Mouse (Mus musculus) megakaryocyte, embryonic 14.5 days (primary cell): ENCODE data around the gene Hsd17b1. TPM values are rescaled to one million over a fixed set of nuclear protein-coding genes. Genes with fewer than 3 reads are reported as not detected.

Experiments
- H3K27me3 ChIP-seq: replicated peaks from 2 replicates; pipeline ENCODE3; 2012; ENCODE audit warnings: inconsistent platforms
- H3K36me3 ChIP-seq: replicated peaks from 2 replicates; pipeline ENCODE3; 2012; ENCODE audit warnings: low read length, inconsistent platforms, mixed read lengths
- H3K4me1 ChIP-seq: 2 replicates; pipeline ENCODE4 v1.6.1; 2012; ENCODE audit warnings: inconsistent platforms
- H3K4me3 ChIP-seq: replicated peaks from 2 replicates; pipeline ENCODE3; 2012; ENCODE audit warnings: moderate library complexity, mild to moderate bottlenecking, inconsistent platforms
- H3K9me3 ChIP-seq: 2 replicates; pipeline ENCODE4 v1.6.1; 2012; ENCODE audit warnings: inconsistent platforms
- FLI1 ChIP-seq: IDR thresholded peaks from 2 replicates; pipeline ENCODE4 v1.6.1; 2012; ENCODE audit warnings: low read length, inconsistent platforms, mixed read lengths
- GATA1 ChIP-seq: IDR thresholded peaks from 3 replicates; pipeline ENCODE4 v1.6.1; 2012; ENCODE audit warnings: mixed read lengths, low read length, inconsistent platforms, borderline replicate concordance
- polyA plus RNA-seq: library from polyadenylated mRNA; stranded (reverse); fragments of >175 nt; gene quantifications from 2 replicates; pipeline ENCODE4 v1.2.3, GENCODE M21; 2012; ENCODE audit warnings: low replicate concordance; ENCODE audit not compliant: insufficient read depth

Hsd17b1 gene
- polyA plus RNA-seq, 1 experiment, result 5.8 TPM

DNA sequence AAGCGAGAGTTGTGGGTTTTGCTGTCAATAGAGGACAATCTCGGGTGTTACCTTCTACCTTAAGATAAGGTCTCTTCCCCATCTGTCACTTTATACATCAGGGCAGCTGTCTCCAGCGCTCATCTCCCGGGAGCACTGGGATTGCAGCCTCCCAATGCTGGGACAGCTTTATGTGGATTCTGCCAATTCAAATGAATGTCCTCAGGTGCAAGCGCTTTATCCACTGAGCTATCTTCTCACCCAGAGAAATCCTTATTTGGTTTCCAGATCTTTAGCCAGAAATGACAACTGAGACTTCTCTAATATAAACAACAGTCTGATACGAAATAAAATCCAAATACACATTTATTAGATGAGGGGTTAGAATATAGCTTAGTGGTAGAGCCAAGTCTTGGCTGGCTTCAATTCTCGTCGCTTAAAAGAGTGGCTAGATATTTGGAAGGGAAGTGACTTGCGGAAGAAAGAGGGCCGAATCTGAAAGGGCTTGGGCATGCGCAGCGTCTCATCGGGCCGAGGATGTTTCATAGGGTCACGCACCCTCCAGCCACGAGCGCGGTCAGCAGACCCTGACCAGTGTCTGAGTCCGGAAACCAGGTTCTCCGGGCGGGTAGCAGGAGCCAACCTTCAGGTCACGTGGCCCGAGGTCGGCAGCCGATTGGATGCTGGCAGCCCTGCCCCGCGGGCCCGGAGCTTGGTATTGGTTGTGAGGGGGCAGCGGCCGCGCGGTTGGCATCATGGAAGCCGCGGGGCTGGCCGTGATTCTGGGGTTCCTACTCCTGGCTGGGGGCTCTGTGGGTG, 8.6 kb upstream of the Hsd17b1 start, which contains the start of gene Naglu:
Gene Naglu (plus strand): TSS at position 622 of the 798 bp plus-strand sequence.
- TF ChIP-seq FLI1 (no peak), GATA1 (no peak)
- Histone ChIP-seq H3K4me3 (peak within 1 kb of the TSS; percentile 96), H3K36me3 (peaks cover 46% of the 10 kb centered on the region), H3K9me3 (0 out of 2 replicates have a peak, but pooled peaks cover 4% of the 10 kb centered on the region), H3K27me3 (peaks cover 8% of the 10 kb centered on the region), H3K4me1 (peaks cover 89% of the 10 kb centered on the region)

DNA sequence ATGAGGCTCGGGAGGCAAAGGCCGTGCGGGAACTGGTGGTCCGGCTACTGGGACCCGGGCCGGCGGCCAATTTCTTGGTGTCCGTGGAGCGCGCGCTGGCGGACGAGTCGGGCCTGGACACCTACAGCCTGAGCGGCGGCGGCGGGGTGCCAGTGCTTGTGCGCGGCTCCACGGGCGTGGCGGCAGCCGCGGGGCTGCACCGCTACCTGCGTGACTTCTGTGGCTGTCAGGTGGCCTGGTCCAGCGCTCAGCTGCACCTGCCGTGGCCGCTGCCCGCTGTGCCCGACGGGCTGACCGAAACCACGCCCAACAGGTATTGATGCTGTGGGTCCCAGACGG, 8.1 kb upstream of the Hsd17b1 start:
- TF ChIP-seq FLI1, result no peak
- TF ChIP-seq GATA1, result no peak
- Histone ChIP-seq H3K4me1 (peaks cover 83% of the 10 kb centered on the region), H3K9me3 (0 out of 2 replicates have a peak, but pooled peaks cover 4% of the 10 kb centered on the region), H3K27me3 (peaks cover 8% of the 10 kb centered on the region), H3K4me3 (peak overlapping the region; percentile 96), H3K36me3 (peaks cover 44% of the 10 kb centered on the region)

DNA sequence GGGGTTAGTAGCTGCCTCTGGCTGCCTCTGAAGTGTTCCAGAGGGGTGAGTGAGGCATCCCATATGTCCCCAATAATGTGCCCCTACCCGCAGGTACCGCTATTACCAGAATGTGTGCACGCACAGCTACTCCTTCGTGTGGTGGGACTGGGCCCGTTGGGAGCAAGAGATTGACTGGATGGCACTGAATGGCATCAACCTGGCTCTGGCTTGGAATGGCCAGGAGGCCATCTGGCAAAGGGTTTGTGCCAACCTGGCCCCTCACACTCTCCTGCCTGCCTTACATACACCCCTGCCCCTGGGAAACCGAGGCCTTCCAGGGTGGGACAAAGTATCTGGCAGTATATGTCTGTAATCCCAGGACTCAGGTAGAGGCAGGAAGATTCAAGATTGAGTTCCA, 7.2 kb upstream of the Hsd17b1 start:
- Histone ChIP-seq H3K27me3 (peaks cover 8% of the 10 kb centered on the region), H3K9me3 (0 out of 2 replicates have a peak, but pooled peaks cover 4% of the 10 kb centered on the region), H3K36me3 (peaks cover 43% of the 10 kb centered on the region), H3K4me1 (peaks cover 75% of the 10 kb centered on the region), H3K4me3 (peak overlapping the region; percentile 96)
- TF ChIP-seq GATA1, result no peak
- TF ChIP-seq FLI1, result no peak

DNA sequence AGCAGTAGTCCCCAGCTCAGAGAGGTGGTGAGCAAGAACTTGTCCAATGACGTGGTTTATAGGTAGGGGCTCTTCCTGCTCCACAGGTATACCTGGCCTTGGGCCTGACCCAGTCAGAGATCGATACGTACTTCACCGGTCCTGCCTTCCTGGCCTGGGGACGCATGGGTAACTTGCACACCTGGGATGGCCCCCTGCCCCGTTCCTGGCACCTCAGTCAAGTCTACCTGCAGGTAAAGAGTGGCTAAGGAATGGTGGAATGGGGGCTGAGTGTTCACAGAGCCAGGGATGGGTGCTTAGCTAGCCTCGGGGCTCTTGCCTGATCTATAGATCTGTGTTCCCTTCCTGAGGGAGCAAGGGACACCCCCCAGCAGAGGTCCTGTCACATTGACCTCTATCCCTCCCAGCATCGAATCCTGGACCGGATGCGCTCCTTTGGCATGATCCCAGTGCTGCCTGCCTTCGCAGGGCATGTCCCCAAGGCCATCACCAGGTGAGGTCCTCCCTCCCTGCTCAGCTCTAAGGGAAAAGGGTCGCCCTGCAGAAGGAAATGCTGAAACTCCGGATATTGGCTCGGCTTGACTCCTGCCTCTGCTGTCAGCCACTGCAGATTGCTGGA, 6.3 kb upstream of the Hsd17b1 start:
- Histone ChIP-seq H3K36me3 (peaks cover 48% of the 10 kb centered on the region), H3K4me1 (peaks cover 66% of the 10 kb centered on the region), H3K4me3 (peak overlapping the region; percentile 42), H3K9me3 (0 out of 2 replicates have a peak, but pooled peaks cover 4% of the 10 kb centered on the region), H3K27me3 (peaks cover 8% of the 10 kb centered on the region)
- TF ChIP-seq FLI1 (no peak), GATA1 (no peak)

DNA sequence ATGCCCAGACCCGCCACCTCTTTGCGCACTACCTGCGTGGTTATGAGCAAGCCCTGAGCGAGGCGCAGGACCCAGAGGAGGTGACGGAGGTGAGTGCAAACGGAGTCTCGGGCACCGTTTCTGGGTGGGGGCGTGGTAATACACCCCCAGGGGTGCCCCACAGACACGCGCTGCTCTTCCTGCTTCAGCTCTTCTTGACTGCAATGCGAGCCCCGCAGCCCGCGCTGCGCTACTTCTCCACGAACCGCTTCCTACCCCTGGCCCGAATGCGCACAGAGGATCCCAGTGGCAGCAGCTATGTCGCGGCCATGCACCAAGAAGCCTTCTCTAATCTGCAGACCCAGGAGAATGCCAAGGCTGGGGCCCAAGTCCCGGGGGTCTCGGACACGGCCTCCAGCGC, 1.5 kb downstream of the Hsd17b1 start:
- Histone ChIP-seq H3K4me3 (peak overlapping the region; percentile 87), H3K4me1 (peaks cover 54% of the 10 kb centered on the region), H3K36me3 (peaks cover 36% of the 10 kb centered on the region), H3K9me3 (no peaks in the 10 kb centered on the region), H3K27me3 (peaks cover 21% of the 10 kb centered on the region)
- TF ChIP-seq GATA1, result no peak
- TF ChIP-seq FLI1, result no peak

DNA sequence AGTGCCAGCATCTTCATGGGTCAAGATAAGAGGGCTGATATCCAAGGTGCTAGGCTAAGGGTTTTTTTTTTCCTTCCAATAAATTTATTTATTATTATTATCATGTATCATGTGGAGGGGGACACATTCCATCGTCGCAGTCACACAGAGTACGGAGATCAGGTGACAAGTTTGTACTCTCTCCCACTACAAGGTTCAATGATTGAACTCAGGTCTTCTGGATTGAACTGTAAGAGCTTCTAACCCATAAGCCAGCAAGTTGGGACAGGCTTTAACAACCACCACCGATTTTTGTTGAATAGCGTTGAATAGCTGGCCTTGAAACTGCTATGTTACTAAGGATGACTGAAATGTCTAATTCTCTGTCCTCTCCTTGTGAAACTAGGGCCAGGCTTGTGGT, 2.2 kb downstream of the Hsd17b1 start:
- peaks cover 61% of the 10 kb centered on the region for H3K4me1 ChIP-seq
- H3K27me3 ChIP-seq, result peaks cover 21% of the 10 kb centered on the region
- H3K36me3 ChIP-seq, result peaks cover 40% of the 10 kb centered on the region
- TF ChIP-seq GATA1, result no peak
- TF ChIP-seq FLI1, result no peak
- no peak overlapping the region for H3K4me3 ChIP-seq
- H3K9me3 ChIP-seq, result no peaks in the 10 kb centered on the region

DNA sequence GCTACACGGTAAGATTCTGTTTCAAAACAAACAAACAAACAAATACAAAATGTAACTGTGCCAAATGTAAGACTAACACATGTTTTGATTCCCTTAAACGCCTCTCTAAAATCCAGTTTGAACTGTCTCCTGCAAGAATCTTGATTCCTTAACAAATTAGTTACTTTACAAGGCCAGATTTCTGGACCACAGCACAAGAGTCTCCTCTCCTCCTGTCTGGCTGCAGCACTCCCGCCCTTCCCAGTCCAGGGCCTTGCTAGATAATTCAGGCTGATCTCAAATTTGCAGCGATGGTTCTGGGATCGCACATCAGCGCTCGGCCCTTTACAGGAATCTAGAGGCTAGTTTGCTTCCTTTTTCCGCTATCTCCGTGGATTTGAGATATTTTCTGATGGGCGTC, 3.4 kb downstream of the Hsd17b1 start:
- H3K9me3 ChIP-seq, result no peaks in the 10 kb centered on the region
- peaks cover 21% of the 10 kb centered on the region for H3K27me3 ChIP-seq
- H3K4me1 ChIP-seq, result peaks cover 73% of the 10 kb centered on the region
- peak overlapping the region; percentile 99 for H3K4me3 ChIP-seq
- no peak for TF ChIP-seq FLI1
- no peak for TF ChIP-seq GATA1
- peaks cover 43% of the 10 kb centered on the region for H3K36me3 ChIP-seq

DNA sequence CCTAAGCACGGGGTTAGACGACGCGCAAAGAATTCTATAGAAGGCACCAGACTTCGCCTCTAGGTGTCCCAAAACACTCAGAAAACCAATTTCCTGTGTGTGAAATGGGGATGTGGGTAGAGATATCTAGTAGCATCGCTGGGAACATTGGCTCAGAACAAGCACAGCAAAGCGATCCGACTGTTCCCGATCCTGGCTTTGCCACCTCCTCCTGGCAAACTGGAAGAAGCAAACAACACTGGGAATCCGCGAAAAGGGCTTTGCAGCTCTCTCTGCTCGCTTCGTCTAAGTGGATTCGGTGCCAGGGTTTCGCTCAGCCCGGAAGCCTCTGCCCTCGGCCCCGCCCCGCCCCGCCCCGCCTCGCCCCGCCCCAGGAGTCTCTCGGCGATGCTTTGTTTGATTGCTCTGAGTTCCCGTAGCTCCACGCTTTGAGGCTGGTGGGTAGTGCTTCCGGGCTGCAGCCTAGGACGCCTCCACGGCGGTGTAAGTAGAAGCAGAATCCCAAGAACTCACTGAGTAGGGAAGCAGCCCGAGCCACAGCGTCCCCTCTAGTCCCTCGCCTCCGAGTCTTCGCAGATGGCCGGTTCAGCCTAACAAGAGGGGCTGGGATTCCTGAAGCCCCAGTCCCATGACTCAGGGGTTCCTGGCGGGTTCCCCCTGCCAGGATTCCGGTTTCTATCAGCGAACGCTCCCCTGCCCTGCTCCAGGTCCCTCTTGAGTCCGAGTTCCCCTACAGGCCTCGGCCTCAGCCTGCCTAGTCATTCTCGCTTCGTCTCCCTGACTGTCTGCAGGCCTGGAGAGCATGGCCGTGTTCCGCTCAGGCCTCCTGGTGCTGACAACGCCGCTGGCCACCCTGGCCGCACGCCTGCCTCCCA, 4.2 kb downstream of the Hsd17b1 start, which contains the start of gene Coasy:
Gene Coasy (plus strand): TSS at position 358 of the 875 bp plus-strand sequence.
- Histone ChIP-seq H3K27me3 (peaks cover 21% of the 10 kb centered on the region), H3K4me3 (peak within 1 kb of the TSS; percentile 99), H3K36me3 (peaks cover 35% of the 10 kb centered on the region), H3K4me1 (peaks cover 78% of the 10 kb centered on the region), H3K9me3 (no peaks in the 10 kb centered on the region)
- no peak for TF ChIP-seq GATA1
- no peak for TF ChIP-seq FLI1

DNA sequence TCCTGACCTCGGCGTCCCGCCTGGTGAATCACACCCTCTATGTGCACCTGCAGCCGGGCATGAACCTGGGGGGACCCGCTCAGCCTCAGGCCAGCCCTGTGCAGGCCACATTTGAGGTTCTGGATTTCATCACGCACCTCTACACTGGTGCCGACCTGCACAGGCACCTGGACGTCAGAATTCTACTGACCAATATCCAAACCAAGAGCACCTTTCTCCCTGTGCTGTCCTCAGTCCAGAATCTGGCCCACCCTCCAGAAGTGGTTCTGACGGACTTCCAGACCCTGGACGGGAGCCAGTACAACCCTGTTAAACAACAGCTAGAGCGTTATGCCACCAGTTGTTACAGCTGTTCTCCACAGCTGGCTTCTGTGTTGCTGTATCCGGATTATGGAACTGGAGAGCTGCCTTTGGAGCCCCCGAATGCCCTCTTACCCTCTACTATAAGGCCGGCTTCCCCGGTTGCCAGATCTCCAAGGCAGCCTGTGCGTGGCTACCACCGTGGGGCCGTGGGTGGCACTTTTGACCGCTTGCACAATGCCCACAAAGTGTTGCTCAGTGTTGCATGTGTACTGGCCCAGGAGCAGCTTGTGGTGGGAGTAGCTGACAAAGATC, 5.0 kb downstream of the Hsd17b1 start:
- Histone ChIP-seq H3K4me3 (peak overlapping the region; percentile 99), H3K27me3 (peaks cover 19% of the 10 kb centered on the region), H3K9me3 (no peaks in the 10 kb centered on the region), H3K4me1 (peaks cover 85% of the 10 kb centered on the region), H3K36me3 (peaks cover 35% of the 10 kb centered on the region)
- no peak for TF ChIP-seq FLI1
- TF ChIP-seq GATA1, result no peak
